Mouse (Mus musculus) embryonic facial prominence, embryonic 15.5 days (tissue): ENCODE measurements around the gene Prdm12. TPM values are rescaled to one million over a fixed set of nuclear protein-coding genes. Genes with fewer than 3 reads are reported as not detected.

Source experiments
- ATAC-seq: fragments of 200-750 bp; cut with Nextera tagmentation; 2 replicates; pipeline ENCODE4 v1.8.0; 2017; ENCODE audit warnings: low read depth, moderate TSS enrichment; ENCODE audit not compliant: insufficient number of reproducible peaks, low FRiP score, low TSS enrichment
- H3K27ac ChIP-seq: fragments of 300-500 bp; sonication (generic); replicated peaks from 2 replicates; pipeline ENCODE4 v1.5.1; 2015; ENCODE audit warnings: mild to moderate bottlenecking, inconsistent platforms
- H3K27me3 ChIP-seq: fragments of 300-500 bp; sonication (generic); 2 replicates; pipeline ENCODE4 v1.6.1; 2015; ENCODE audit warnings: inconsistent platforms
- H3K36me3 ChIP-seq: fragments of 300-500 bp; sonication (generic); 2 replicates; pipeline ENCODE4 v1.6.1; 2015; ENCODE audit warnings: mild to moderate bottlenecking, inconsistent platforms
- H3K4me1 ChIP-seq: fragments of 300-500 bp; sonication (generic); 2 replicates; pipeline ENCODE4 v1.6.1; 2015; ENCODE audit warnings: inconsistent platforms
- H3K4me2 ChIP-seq: fragments of 300-500 bp; sonication (generic); replicated peaks from 2 replicates; pipeline ENCODE4 v1.6.1; 2015; ENCODE audit warnings: mild to moderate bottlenecking, inconsistent platforms
- H3K4me3 ChIP-seq: fragments of 300-500 bp; sonication (generic); replicated peaks from 2 replicates; pipeline ENCODE4 v1.5.1; 2015; ENCODE audit warnings: mild to moderate bottlenecking, inconsistent platforms
- H3K9ac ChIP-seq: fragments of 300-500 bp; sonication (generic); 2 replicates; pipeline ENCODE4 v1.6.1; 2015; ENCODE audit warnings: inconsistent platforms
- H3K9me3 ChIP-seq: fragments of 300-500 bp; sonication (generic); replicated peaks from 2 replicates; pipeline ENCODE4 v1.6.1; 2016; ENCODE audit warnings: inconsistent platforms
- WGBS: fragments of 180-500 bp; shearing (Covaris S2); methylation state at CpG from one replicate; pipeline ENCODE4 v1.1.7; 2015; 5-methylcytosine and 5-hydroxymethylcytosine counted together
- polyA plus RNA-seq: library from polyadenylated mRNA; unstranded; fragments of >200 nt; fragmentation: Nextera tagmentation; extraction: Ambion mirVana; gene quantifications from 2 replicates; pipeline ENCODE4 v1.2.1, GENCODE M21; 2015

The Prdm12 gene
- polyA plus RNA-seq, 1 experiment from 2014 or later, result 0.19 TPM

- Histone ChIP-seq H3K9ac (no peak overlapping the region), H3K36me3 (no peaks in the 10 kb centered on the region), H3K27ac (no peak overlapping the region), H3K4me1 (peaks cover 49% of the 10 kb centered on the region), H3K4me2 (peak overlapping the region; percentile 42), H3K4me3 (peak overlapping the region; percentile 26), H3K27me3 (peaks cover 97% of the 10 kb centered on the region), H3K9me3 (no peaks in the 10 kb centered on the region)
- no peak for ATAC-seq
- 2% methylated on average over 52 of the region's 52 CpGs for WGBS
Observed at GRCm38 (mm10) chr2:31635281-31636137, 4.3 kb upstream of the Prdm12 start.

- Histone ChIP-seq H3K27ac (no peak overlapping the region), H3K9me3 (no peaks in the 10 kb centered on the region), H3K4me3 (peak overlapping the region; percentile 26), H3K36me3 (no peaks in the 10 kb centered on the region), H3K27me3 (peaks cover 98% of the 10 kb centered on the region), H3K4me2 (peak overlapping the region; percentile 42), H3K9ac (no peak overlapping the region), H3K4me1 (peaks cover 56% of the 10 kb centered on the region)
- no peak for ATAC-seq
- under 1% methylated on average over 47 of the region's 48 CpGs for WGBS
Observed at GRCm38 (mm10) chr2:31636138-31636741, 3.6 kb upstream of the Prdm12 start.

- Histone ChIP-seq H3K4me3 (peak overlapping the region; percentile 26), H3K27me3 (peaks cover 100% of the 10 kb centered on the region), H3K9ac (no peak overlapping the region), H3K27ac (no peak overlapping the region), H3K36me3 (no peaks in the 10 kb centered on the region), H3K4me1 (peaks cover 57% of the 10 kb centered on the region), H3K9me3 (no peaks in the 10 kb centered on the region), H3K4me2 (peak overlapping the region; percentile 42)
- WGBS, result under 1% methylated on average over 35 of the region's 35 CpGs
- no peak for ATAC-seq
Observed at GRCm38 (mm10) chr2:31636742-31637141, 3.1 kb upstream of the Prdm12 start.

- Histone ChIP-seq H3K4me2 (peak overlapping the region; percentile 17; the same call in 1 of the 2 replicates), H3K36me3 (no peaks in the 10 kb centered on the region), H3K27me3 (peaks cover 100% of the 10 kb centered on the region), H3K27ac (no peak overlapping the region), H3K9ac (no peak overlapping the region), H3K4me3 (peak overlapping the region; percentile 26; the same call in 1 of the 2 replicates), H3K4me1 (peaks cover 60% of the 10 kb centered on the region), H3K9me3 (no peaks in the 10 kb centered on the region)
- 3% methylated on average over 12 of the region's 12 CpGs for WGBS
- ATAC-seq, result no peak
Observed at GRCm38 (mm10) chr2:31637311-31637710, 2.5 kb upstream of the Prdm12 start.

GRCm38 (mm10) chr2:31637807-31638206, 2.0 kb upstream of the Prdm12 start:
- H3K9me3 ChIP-seq, result no peaks in the 10 kb centered on the region
- peaks cover 60% of the 10 kb centered on the region for H3K4me1 ChIP-seq
- peak overlapping the region; percentile 17; the same call in 1 of the 2 replicates for H3K4me2 ChIP-seq
- ATAC-seq, result no peak
- peaks cover 100% of the 10 kb centered on the region for H3K27me3 ChIP-seq
- no peaks in the 10 kb centered on the region for H3K36me3 ChIP-seq
- no peak overlapping the region for H3K27ac ChIP-seq
- H3K9ac ChIP-seq, result no peak overlapping the region
- WGBS, result under 1% methylated on average over 22 of the region's 22 CpGs
- H3K4me3 ChIP-seq, result peak overlapping the region; percentile 2; the same call in 1 of the 2 replicates

GRCm38 (mm10) chr2:31638581-31639465, 1.0 kb upstream of the Prdm12 start:
- no peak overlapping the region for H3K9ac ChIP-seq
- H3K27ac ChIP-seq, result no peak overlapping the region
- H3K27me3 ChIP-seq, result peaks cover 100% of the 10 kb centered on the region
- H3K36me3 ChIP-seq, result no peaks in the 10 kb centered on the region
- no peak overlapping the region for H3K4me2 ChIP-seq
- no peak overlapping the region for H3K4me3 ChIP-seq
- 2% methylated on average over 33 of the region's 34 CpGs for whole genome bisulfite sequencing
- no peak for ATAC-seq
- peaks cover 60% of the 10 kb centered on the region for H3K4me1 ChIP-seq
- no peaks in the 10 kb centered on the region for H3K9me3 ChIP-seq

- no peaks in the 10 kb centered on the region for H3K36me3 ChIP-seq
- peaks cover 100% of the 10 kb centered on the region for H3K27me3 ChIP-seq
- H3K9ac ChIP-seq, result no peak overlapping the region
- no peak overlapping the region for H3K27ac ChIP-seq
- no peak overlapping the region for H3K4me2 ChIP-seq
- 0% methylated on average over 12 of the region's 13 CpGs for WGBS
- peaks cover 60% of the 10 kb centered on the region for H3K4me1 ChIP-seq
- H3K4me3 ChIP-seq, result no peak overlapping the region
- no peak for ATAC-seq
- H3K9me3 ChIP-seq, result no peaks in the 10 kb centered on the region
Observed at GRCm38 (mm10) chr2:31639466-31639760, 424 bp upstream of the Prdm12 start.

- Histone ChIP-seq H3K36me3 (no peaks in the 10 kb centered on the region), H3K9ac (no peak overlapping the region), H3K4me1 (peaks cover 52% of the 10 kb centered on the region), H3K27me3 (peaks cover 99% of the 10 kb centered on the region), H3K4me3 (peak overlapping the region; percentile 26), H3K4me2 (peak overlapping the region; percentile 34), H3K27ac (no peak overlapping the region), H3K9me3 (no peaks in the 10 kb centered on the region)
- no peak for ATAC-seq
- WGBS, result 1% methylated on average over 48 of the region's 48 CpGs
Observed at GRCm38 (mm10) chr2:31640609-31641507, 1.0 kb downstream of the Prdm12 start.

GRCm38 (mm10) chr2:31641508-31641830, 1.6 kb downstream of the Prdm12 start:
- 2% methylated on average over 11 of the region's 11 CpGs for WGBS
- no peaks in the 10 kb centered on the region for H3K36me3 ChIP-seq
- ATAC-seq, result no peak
- H3K27me3 ChIP-seq, result peaks cover 99% of the 10 kb centered on the region
- H3K27ac ChIP-seq, result no peak overlapping the region
- peaks cover 46% of the 10 kb centered on the region for H3K4me1 ChIP-seq
- no peaks in the 10 kb centered on the region for H3K9me3 ChIP-seq
- H3K4me2 ChIP-seq, result peak overlapping the region; percentile 34; the same call in 1 of the 2 replicates
- no peak overlapping the region for H3K9ac ChIP-seq
- H3K4me3 ChIP-seq, result no peak overlapping the region; the same call in 1 of the 2 replicates

GRCm38 (mm10) chr2:31641929-31642328, 2.1 kb downstream of the Prdm12 start:
- no peak for ATAC-seq
- Histone ChIP-seq H3K36me3 (no peaks in the 10 kb centered on the region), H3K27ac (no peak overlapping the region), H3K9me3 (no peaks in the 10 kb centered on the region), H3K4me2 (no peak overlapping the region), H3K27me3 (peaks cover 99% of the 10 kb centered on the region), H3K4me1 (peaks cover 42% of the 10 kb centered on the region), H3K9ac (no peak overlapping the region), H3K4me3 (no peak overlapping the region)
- WGBS, result 2% methylated on average over 18 of the region's 18 CpGs
